Mouse (Mus musculus) kidney, postnatal 14 days (tissue): ENCODE data around the gene Samd14.
A peak's percentile ranks its signal among the peaks of the same experiment; 100 is the strongest.
"Not testable (repeated sequence)": the region's sequence is repeated elsewhere in the genome, so short reads cannot be mapped to it uniquely, and the experiment has no call there.

Source experiments
- DNase-seq: peaks from one replicate; pipeline ENCODE4 v3.0.0; 2022; ENCODE audit warnings: mixed read lengths

The Samd14 gene

GRCm38 (mm10) chr11:95006525-95007219 lies 3.0 kb upstream of the Samd14 start:
- DNase-seq: peak; percentile 88

GRCm38 (mm10) chr11:95007418-95007817 lies 2.3 kb upstream of the Samd14 start:
- DNase-seq: no peak

GRCm38 (mm10) chr11:95008661-95009628 lies 734 bp upstream of the Samd14 start:
- no peak for DNase-seq

GRCm38 (mm10) chr11:95010141-95010739 lies 561 bp downstream of the Samd14 start:
- DNase-seq: no peak

GRCm38 (mm10) chr11:95010841-95011403 lies 1.2 kb downstream of the Samd14 start:
- not testable (repeated sequence) for DNase-seq

- DNase-seq: no peak
These were observed 1.7 kb downstream of the Samd14 start for GRCm38 (mm10) chr11:95011416-95011815.

- DNase-seq: no peak
These were observed 2.4 kb downstream of the Samd14 start for GRCm38 (mm10) chr11:95012075-95012474.

- no peak for DNase-seq
These were observed 2.8 kb downstream of the Samd14 start for GRCm38 (mm10) chr11:95012487-95012886.

GRCm38 (mm10) chr11:95015484-95015883 lies 5.8 kb downstream of the Samd14 start:
- no peak for DNase-seq

GRCm38 (mm10) chr11:95022237-95022992 lies 12.7 kb downstream of the Samd14 start:
- no peak for DNase-seq

- DNase-seq: no peak
These were observed 13.8 kb downstream of the Samd14 start for GRCm38 (mm10) chr11:95023481-95023880.

- DNase-seq: peak; percentile 68
These were observed 14.9 kb downstream of the Samd14 start for GRCm38 (mm10) chr11:95024439-95025184.

- no peak for DNase-seq
These were observed 15.7 kb downstream of the Samd14 start for GRCm38 (mm10) chr11:95025227-95026012.

GRCm38 (mm10) chr11:95026090-95026542 lies 16.4 kb downstream of the Samd14 start:
- no peak for DNase-seq

GRCm38 (mm10) chr11:95026849-95027248 lies 17.2 kb downstream of the Samd14 start:
- no peak for DNase-seq

GRCm38 (mm10) chr11:95027850-95028470 lies 18.3 kb downstream of the Samd14 start:
- no peak for DNase-seq

GRCm38 (mm10) chr11:95032945-95033344 lies 23.3 kb downstream of the Samd14 start:
- DNase-seq: peak; percentile 48

- no peak for DNase-seq
These were observed 23.9 kb downstream of the Samd14 start for GRCm38 (mm10) chr11:95033617-95034016.

- DNase-seq: no peak
These were observed 25.2 kb downstream of the Samd14 start for GRCm38 (mm10) chr11:95034902-95035301.

- no peak for DNase-seq
These were observed 26.8 kb downstream of the Samd14 start for GRCm38 (mm10) chr11:95036521-95036920.
